Mouse (Mus musculus) bone marrow macrophage, adult 2 months (primary cell): ENCODE results near the gene Tacc2.

Source experiments
- CTCF ChIP-seq: IDR thresholded peaks from 2 replicates; pipeline ENCODE4 v1.5.1; 2012; ENCODE audit warnings: low read depth, mild to moderate bottlenecking, low read length, moderate library complexity
- POLR2A ChIP-seq: IDR thresholded peaks from 2 replicates; pipeline ENCODE4 v1.6.1; 2012; ENCODE audit warnings: mild to moderate bottlenecking, low read depth, low read length, borderline replicate concordance

DNA sequence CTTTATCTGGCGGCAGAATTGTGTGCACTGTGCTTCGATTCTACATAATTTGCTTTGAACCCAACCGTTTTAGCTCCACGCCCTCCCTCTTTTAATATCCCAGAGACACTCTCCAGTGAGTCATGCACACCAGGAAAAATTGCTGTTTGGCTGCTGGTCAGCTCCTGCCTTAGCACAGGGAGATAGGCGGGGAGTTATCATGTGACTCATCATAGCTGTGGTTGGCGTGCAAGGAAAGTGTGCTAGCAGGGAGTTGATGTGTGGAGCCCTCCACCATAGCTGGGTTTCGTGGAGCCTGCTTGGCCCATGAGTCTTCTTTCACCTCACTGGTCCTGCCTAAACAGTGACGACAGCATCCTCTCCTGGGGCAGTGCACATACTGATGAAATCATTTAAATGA is 230.5 kb downstream of the Tacc2 start:
- TF ChIP-seq CTCF (no peak), POLR2A (no peak)
